Mouse (Mus musculus) left cerebral cortex, postnatal 25 days (tissue): ENCODE data around the gene Dyrk3. TPM values are rescaled to one million over a fixed set of nuclear protein-coding genes. Genes with fewer than 3 reads are reported as not detected.

Experiments
- DNase-seq, 2 experiments: peaks; one replicate each; pipeline ENCODE4 v3.0.0; 2022; ENCODE audit warnings: low spot score in 2 of 2, mixed read lengths in 1 of 2
- intact Hi-C: fragments of 180-260 bp; cut with DNase I; formaldehyde crosslinking; loops from one replicate; pipeline ENCODE4 v1.15.1; 2025
- total RNA-seq, 2 experiments: library from RNA; stranded (reverse); gene quantifications; 2 replicates each; pipeline ENCODE4 v1.2.3; 2021

Gene Dyrk3
- total RNA-seq, 2 experiments from 2014 or later, result 9.4 to 14.1 TPM

- DNase-seq, result no peak
- intact Hi-C loops, result no loop called here
Measured at GRCm38 (mm10) chr1:131123522-131124265, 14.4 kb downstream of the Dyrk3 start.

GRCm38 (mm10) chr1:131121987-131122386 lies 16.2 kb downstream of the Dyrk3 start:
- intact Hi-C loops, result no loop called here
- DNase-seq, result no peak

GRCm38 (mm10) chr1:131119026-131119425 lies 19.1 kb downstream of the Dyrk3 start:
- DNase-seq, result no peak
- intact Hi-C loops, result loop anchor here (5.0 kb wide), 1 partner anchor 143 kb away; no protein-coding TSS in a partner anchor

- intact Hi-C loops, result loop anchor here (5.0 kb wide), 1 partner anchor 144 kb away; no protein-coding TSS in a partner anchor
- peak in 1 of 2 experiments; percentile 71 for DNase-seq
Measured at GRCm38 (mm10) chr1:131118530-131118929, 19.6 kb downstream of the Dyrk3 start.

GRCm38 (mm10) chr1:131116430-131117011 lies 21.6 kb downstream of the Dyrk3 start:
- DNase-seq, result peak; percentile 74 to 95
- intact Hi-C loops, result loop anchor here (1.0 to 5.0 kb wide), 4 partner anchors 22 to 146 kb away; partner anchors contain the start of gene Dyrk3

GRCm38 (mm10) chr1:131115932-131116331 lies 22.2 kb downstream of the Dyrk3 start:
- intact Hi-C loops, result loop anchor here (1.0 to 5.0 kb wide), 4 partner anchors 22 to 146 kb away; partner anchors contain the start of gene Dyrk3

GRCm38 (mm10) chr1:131112576-131112975 lies 25.6 kb downstream of the Dyrk3 start:
- DNase-seq, result no peak
- intact Hi-C loops, result no loop called here

More at GRCm38 (mm10) chr1:131115932-131116331, 22.2 kb downstream of the Dyrk3 start:
- DNase-seq, result peak; percentile 75 to 79

- intact Hi-C loops, result no loop called here
- DNase-seq, result no peak
Measured at GRCm38 (mm10) chr1:131110525-131111106, 27.5 kb downstream of the Dyrk3 start.

- no peak for DNase-seq
- intact Hi-C loops, result no loop called here
Measured at GRCm38 (mm10) chr1:131107575-131108308, 30.4 kb downstream of the Dyrk3 start.

GRCm38 (mm10) chr1:131103776-131104424 lies 34.2 kb downstream of the Dyrk3 start:
- intact Hi-C loops, result no loop called here
- no peak for DNase-seq

GRCm38 (mm10) chr1:131100808-131101207 lies 37.3 kb downstream of the Dyrk3 start:
- DNase-seq, result peak in 1 of 2 experiments; percentile 74
- intact Hi-C loops, result no loop called here

- intact Hi-C loops, result loop anchor here (2.0 kb wide), 1 partner anchor 37 kb away; no protein-coding TSS in a partner anchor
- DNase-seq, result peak; percentile 87 to 93
Measured at GRCm38 (mm10) chr1:131097700-131098094, 40.4 kb downstream of the Dyrk3 start, which contains the start of gene Mapkapk2. Mapkapk2 (minus strand) TSS chr1:131097826.

GRCm38 (mm10) chr1:131096803-131097699 lies 41.1 kb downstream of the Dyrk3 start:
- intact Hi-C loops, result loop anchor here (2.0 kb wide), 1 partner anchor 36 kb away; no protein-coding TSS in a partner anchor
- peak in 1 of 2 experiments; percentile 37 for DNase-seq

GRCm38 (mm10) chr1:131096132-131096695 lies 41.9 kb downstream of the Dyrk3 start:
- no peak for DNase-seq
- intact Hi-C loops, result loop anchor here (2.0 kb wide), 1 partner anchor 35 kb away; no protein-coding TSS in a partner anchor

- peak in 1 of 2 experiments; percentile 49 for DNase-seq
- intact Hi-C loops, result no loop called here
Measured at GRCm38 (mm10) chr1:131095574-131095973, 42.6 kb downstream of the Dyrk3 start.

- DNase-seq, result no peak
- intact Hi-C loops, result no loop called here
Measured at GRCm38 (mm10) chr1:131093889-131094288, 44.3 kb downstream of the Dyrk3 start.

GRCm38 (mm10) chr1:131092846-131093245 lies 45.3 kb downstream of the Dyrk3 start:
- intact Hi-C loops, result no loop called here
- DNase-seq, result no peak

- intact Hi-C loops, result no loop called here
- DNase-seq, result no peak
Measured at GRCm38 (mm10) chr1:131092173-131092572, 46.0 kb downstream of the Dyrk3 start.
